Mouse (Mus musculus) T-cell, adult 2 months (primary cell): ENCODE results near the gene Olfr466.

Experiments
- DNase-seq: peaks from one replicate; pipeline ENCODE4 v3.0.0; 2022; ENCODE audit warnings: low spot score

Gene Olfr466

GRCm38 (mm10) chr13:65149940-65150339 is at the start of gene Olfr466:
Gene Olfr466 (plus strand): TSS chr13:65150240.
- no peak for DNase-seq

GRCm38 (mm10) chr13:65100678-65101077 is 49.4 kb upstream of the Olfr466 start:
- no peak for DNase-seq

- peak; percentile 30 for DNase-seq
These were observed 48.8 kb upstream of the Olfr466 start for GRCm38 (mm10) chr13:65101232-65101631.

DNA sequence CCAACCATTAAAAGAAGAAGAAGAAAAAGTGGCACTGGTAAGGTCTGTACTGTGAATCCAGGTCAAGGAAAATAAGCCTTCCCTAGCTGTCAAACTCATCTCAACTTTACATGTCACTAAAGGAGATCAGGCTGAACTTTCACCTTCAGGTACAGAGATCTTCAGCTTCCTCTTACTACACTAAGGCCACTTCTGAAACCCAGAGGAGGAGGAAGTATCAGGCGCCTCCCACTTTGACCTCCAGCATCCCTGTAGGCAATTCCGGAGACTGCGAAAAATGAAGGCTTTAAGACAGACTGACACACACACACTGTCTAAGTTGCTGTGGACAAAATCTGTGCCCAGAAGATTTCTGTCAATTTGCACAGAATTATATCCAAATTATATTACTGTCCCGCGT is 38.1 kb upstream of the Olfr466 start:
- peak; percentile 19 for DNase-seq

GRCm38 (mm10) chr13:65112459-65113110 is 37.5 kb upstream of the Olfr466 start, which contains the start of gene Mfsd14b:
Gene Mfsd14b (minus strand): TSS chr13:65112975.
- peak; percentile 89 for DNase-seq

GRCm38 (mm10) chr13:65113239-65113638 is 36.8 kb upstream of the Olfr466 start:
- DNase-seq, result no peak

DNA sequence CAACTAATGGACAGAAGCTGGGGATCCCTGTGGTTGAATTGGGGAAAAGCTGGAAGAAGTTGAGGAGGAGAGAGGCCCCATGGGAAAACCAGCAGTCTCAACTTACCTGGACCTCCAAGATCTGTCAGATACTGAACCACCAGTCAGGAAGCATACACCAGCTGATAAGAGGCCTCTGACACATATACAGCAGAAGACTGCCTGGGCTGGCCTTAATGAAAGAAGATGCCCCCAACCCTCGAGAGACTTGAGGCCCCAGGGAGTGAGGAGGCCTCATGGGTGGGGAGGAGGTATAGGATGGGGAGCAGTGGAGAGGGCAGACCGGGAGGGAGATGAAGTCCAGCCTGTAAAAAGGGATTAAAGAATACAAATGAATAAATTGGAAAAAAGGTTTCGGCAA is 29.1 kb upstream of the Olfr466 start:
- DNase-seq, result no peak

DNA sequence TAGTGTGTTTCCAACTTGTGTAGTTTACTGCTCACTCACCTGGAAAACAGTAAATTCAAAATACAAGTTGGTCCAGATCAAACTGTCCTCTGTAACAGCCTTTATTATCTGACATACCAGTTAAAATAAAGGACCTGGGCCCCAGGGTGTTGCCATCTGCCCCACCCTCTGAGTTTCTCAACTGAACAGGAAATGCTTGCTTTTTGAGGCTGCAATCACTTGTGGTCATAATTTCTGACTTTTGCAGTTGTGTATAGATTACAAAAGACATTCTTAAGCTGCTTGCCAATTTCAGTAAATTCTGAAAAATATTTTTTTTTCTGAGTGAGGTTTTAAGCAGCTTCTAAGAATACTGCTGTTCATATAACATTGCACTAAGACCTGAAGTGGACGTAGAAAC is 27.9 kb upstream of the Olfr466 start:
- DNase-seq, result no peak

DNA sequence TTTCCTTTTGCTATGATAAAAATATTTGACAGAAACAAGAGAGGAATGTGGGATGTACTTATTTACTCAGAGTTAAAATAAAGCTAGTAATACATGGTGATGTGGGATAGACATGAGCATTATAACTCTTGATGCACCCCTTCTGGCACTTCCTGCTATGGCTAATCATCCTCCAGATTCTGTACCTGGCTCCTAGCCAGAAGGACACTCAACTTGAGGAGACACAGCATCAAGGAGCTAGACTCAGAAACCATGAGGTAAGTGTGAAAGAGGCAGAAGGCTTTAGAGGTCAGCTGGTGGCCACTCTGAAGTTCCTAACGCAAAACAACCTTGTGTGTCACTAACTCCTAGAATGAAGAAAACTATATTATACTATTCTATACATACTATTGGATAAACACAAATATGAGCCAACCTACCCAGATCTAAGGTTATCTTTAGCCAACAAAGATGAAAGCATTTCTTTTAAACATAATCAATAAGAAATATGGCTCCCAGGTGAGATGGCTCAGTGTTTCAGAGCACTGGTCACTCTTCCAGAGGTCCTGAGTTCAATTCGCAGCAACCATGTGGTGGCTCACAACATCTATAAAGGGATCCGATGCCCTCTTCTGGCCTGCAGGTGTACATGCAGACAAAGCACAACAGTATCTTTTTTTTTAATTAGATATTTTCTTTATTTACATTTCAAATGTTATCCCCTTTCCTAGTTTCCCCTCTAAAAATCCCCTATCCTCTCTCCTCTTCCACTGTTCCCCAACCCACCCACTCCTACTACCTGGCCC is 22.8 kb upstream of the Olfr466 start:
- no peak for DNase-seq

GRCm38 (mm10) chr13:65137789-65138188 is 12.3 kb upstream of the Olfr466 start, which contains the start of gene Olfr465-ps1:
Gene Olfr465-ps1 (plus strand): TSS chr13:65138089.
- DNase-seq, result no peak

DNA sequence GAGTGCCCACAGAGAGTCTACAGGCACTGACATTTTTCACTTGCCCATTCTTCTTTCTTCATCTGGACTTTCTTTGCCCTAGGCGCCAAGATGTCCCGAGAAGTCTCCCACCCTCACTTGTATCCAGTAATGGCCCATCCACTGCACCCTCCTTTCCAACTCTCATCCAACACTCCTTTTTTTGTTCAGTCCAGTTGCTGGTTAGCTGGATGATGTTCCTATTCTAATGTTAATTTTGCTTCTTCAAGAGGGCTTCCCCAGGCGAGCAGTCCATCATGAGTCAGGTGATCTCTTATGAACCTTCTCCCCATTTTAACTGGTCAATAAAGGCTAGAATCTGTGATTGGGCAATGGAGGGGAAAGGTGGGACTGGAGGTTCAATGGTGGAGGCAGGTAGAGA is 24.1 kb downstream of the Olfr466 start:
- no peak for DNase-seq

DNA sequence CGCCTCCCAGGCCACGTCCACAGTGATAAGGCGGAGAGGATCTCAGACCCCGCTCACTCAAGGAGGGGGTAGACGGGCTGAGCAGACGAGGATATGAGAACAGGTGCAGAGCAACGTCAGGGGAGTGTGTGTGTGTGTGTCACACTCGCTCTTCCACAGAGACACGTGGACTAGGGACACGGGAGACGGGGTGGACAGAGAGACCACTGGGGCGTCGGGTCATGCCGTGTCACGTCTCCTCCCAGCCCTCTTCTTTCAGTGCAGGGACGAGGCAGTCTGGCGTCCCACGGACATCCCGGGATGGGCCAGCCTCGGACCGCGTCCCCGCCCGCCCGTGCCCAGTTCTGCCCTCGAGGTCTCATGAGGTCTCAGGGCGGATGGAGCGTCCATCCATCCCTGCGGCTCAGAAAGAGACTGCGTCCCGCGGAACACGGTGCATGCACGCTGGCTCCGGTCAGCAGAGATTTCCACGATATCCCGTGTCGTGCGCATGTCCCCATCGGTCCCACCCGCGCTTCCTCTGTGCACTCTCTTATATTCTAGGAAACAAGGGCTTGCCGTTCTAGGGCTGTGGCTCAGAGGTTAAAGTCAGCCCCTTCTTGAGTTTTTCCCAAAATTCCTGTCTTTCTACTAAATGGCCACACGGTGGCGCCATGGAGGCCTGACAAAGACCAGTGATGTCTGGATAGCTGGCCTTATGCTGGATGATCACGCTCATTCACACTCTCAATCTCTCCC is 25.9 kb downstream of the Olfr466 start:
- DNase-seq, result peak; percentile 28

DNA sequence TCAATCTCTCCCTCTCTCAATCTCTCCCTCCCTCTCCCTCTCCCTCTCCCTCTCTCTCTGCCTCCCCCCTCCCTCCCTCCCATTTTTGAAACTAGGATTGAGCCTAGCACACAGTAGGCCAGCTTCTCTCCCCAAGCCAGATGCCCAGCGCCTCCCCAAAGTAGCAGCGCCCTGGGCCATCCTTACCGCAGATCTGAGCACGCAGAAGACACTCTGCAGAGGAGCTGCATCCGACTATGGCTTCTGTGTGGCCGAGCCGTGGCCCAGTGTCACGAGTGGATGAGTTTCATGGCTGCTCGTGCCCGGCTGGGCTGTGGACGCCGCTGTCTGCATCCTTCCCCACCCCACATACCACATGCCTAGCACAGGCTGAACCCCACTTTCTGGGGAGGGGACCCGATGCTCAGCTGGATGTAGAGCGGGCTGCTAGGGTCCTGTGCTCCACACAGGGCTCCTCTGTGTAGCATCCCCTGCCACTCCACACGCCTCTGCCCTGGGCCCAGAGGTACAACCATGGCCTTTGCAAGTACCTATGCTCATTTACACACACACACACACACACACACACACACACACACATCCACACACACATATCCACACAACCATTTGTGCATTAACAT is 26.5 kb downstream of the Olfr466 start:
- DNase-seq, result no peak

DNA sequence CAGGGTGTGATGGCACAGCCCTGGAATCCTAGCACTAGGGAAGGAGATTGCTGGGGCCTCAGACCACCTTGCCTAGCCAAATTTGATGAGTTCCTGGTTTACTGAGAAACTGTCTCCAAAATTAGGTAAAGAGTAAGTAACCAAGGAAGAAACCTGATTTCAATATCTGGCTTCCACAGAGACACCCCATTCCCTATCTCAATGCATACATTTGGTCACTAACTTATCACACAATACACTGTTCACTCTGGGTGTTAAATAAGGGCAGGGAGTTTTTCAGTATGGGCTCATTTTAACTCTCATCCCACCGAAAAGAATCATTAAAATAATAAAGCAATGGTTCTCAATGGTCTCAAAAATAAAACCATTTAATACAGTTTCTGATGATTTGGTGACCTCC is 50.6 kb downstream of the Olfr466 start:
- no peak for DNase-seq
